Mouse (Mus musculus) embryonic facial prominence, embryonic 11.5 days (tissue): ENCODE data around the gene Pcnp. TPM values are rescaled to one million over a fixed set of nuclear protein-coding genes. Genes with fewer than 3 reads are reported as not detected.

Experiments
- ATAC-seq: fragments of 200-750 bp; cut with Nextera tagmentation; replicated peaks from 2 replicates; pipeline ENCODE4 v1.8.0; 2017; ENCODE audit warnings: low read depth; ENCODE audit not compliant: insufficient number of reproducible peaks, low FRiP score, low TSS enrichment
- DNase-seq: peaks from one replicate; pipeline ENCODE4 v3.0.0-alpha.2; 2015; ENCODE audit warnings: low spot score
- H3K27ac ChIP-seq: fragments of 300-500 bp; sonication (generic); replicated peaks from 2 replicates; pipeline ENCODE4 v1.5.1; 2014; ENCODE audit warnings: mild to moderate bottlenecking, low read depth, low read length, control low read depth
- H3K27me3 ChIP-seq: fragments of 300-500 bp; sonication (generic); 2 replicates; pipeline ENCODE4 v1.6.1; 2014; ENCODE audit warnings: mild to moderate bottlenecking, low read length, moderate library complexity, mixed read lengths; ENCODE audit not compliant: control insufficient read depth, insufficient read depth
- H3K36me3 ChIP-seq: fragments of 300-500 bp; sonication (generic); replicated peaks from 2 replicates; pipeline ENCODE4 v1.6.1; 2014; ENCODE audit warnings: low read depth, mild to moderate bottlenecking, low read length, moderate library complexity, mixed read lengths; ENCODE audit not compliant: control insufficient read depth, insufficient read depth
- H3K4me1 ChIP-seq: fragments of 300-500 bp; sonication (generic); 2 replicates; pipeline ENCODE4 v1.6.1; 2014; ENCODE audit warnings: low read length, mixed read lengths; ENCODE audit not compliant: control insufficient read depth, insufficient read depth
- H3K4me2 ChIP-seq: fragments of 300-500 bp; sonication (generic); 2 replicates; pipeline ENCODE4 v1.6.1; 2014; ENCODE audit warnings: low read depth, mild to moderate bottlenecking, control low read depth, low read length, moderate library complexity
- H3K4me3 ChIP-seq: fragments of 300-500 bp; sonication (generic); 2 replicates; pipeline ENCODE4 v1.5.1; 2014; ENCODE audit warnings: low read depth, low read length, control low read depth
- H3K9ac ChIP-seq: fragments of 300-500 bp; sonication (generic); replicated peaks from 2 replicates; pipeline ENCODE4 v1.6.1; 2014; ENCODE audit warnings: mild to moderate bottlenecking, control low read depth, low read length
- H3K9me3 ChIP-seq: fragments of 300-500 bp; sonication (generic); replicated peaks from 2 replicates; pipeline ENCODE4 v1.6.1; 2016; ENCODE audit warnings: mild to moderate bottlenecking, low read length, inconsistent platforms, mixed read lengths; ENCODE audit not compliant: control insufficient read depth
- WGBS: fragments of 180-500 bp; shearing (Covaris S2); extraction: QIAGEN DNeasy Blood & Tissue Kit; methylation state at CpG from one replicate; pipeline ENCODE4 v1.1.7; 2014; 5-methylcytosine and 5-hydroxymethylcytosine counted together
- polyA plus RNA-seq: library from polyadenylated mRNA; unstranded; fragments of >200 nt; fragmentation: Nextera tagmentation; extraction: Ambion mirVana; gene quantifications from 2 replicates; pipeline ENCODE4 v1.2.1, GENCODE M21; 2014

The Pcnp gene
- polyA plus RNA-seq, 1 experiment from 2014 or later = 365 TPM

- ATAC-seq (no peak), DNase-seq (no peak)
- Histone ChIP-seq H3K4me3 (no peak overlapping the region), H3K27ac (no peak overlapping the region), H3K36me3 (no peaks in the 10 kb centered on the region), H3K27me3 (no peaks in the 10 kb centered on the region), H3K9me3 (no peaks in the 10 kb centered on the region), H3K9ac (no peak overlapping the region), H3K4me2 (no peak overlapping the region), H3K4me1 (no peaks in the 10 kb centered on the region)
- WGBS = 88% methylated on average over 2 of the region's 2 CpGs
Measured at GRCm38 (mm10) chr16:55994235-55994634, 35.3 kb downstream of the Pcnp start.

- Histone ChIP-seq H3K27ac (no peak overlapping the region), H3K4me1 (no peaks in the 10 kb centered on the region), H3K4me2 (no peak overlapping the region), H3K9me3 (no peaks in the 10 kb centered on the region), H3K27me3 (no peaks in the 10 kb centered on the region), H3K9ac (no peak overlapping the region), H3K36me3 (no peaks in the 10 kb centered on the region), H3K4me3 (no peak overlapping the region)
- 94% methylated on average over 4 of the region's 4 CpGs for WGBS
- ATAC-seq (no peak), DNase-seq (no peak)
Measured at GRCm38 (mm10) chr16:55990311-55990710, 39.2 kb downstream of the Pcnp start.

GRCm38 (mm10) chr16:55986001-55986400 lies 43.5 kb downstream of the Pcnp start:
- no peaks in the 10 kb centered on the region for H3K27me3 ChIP-seq
- H3K27ac ChIP-seq = no peak overlapping the region
- no peak for ATAC-seq
- no peaks in the 10 kb centered on the region for H3K4me1 ChIP-seq
- H3K4me2 ChIP-seq = no peak overlapping the region
- DNase-seq = no peak
- no peaks in the 10 kb centered on the region for H3K36me3 ChIP-seq
- no peak overlapping the region for H3K9ac ChIP-seq
- no peak overlapping the region for H3K4me3 ChIP-seq
- H3K9me3 ChIP-seq = no peaks in the 10 kb centered on the region
- WGBS = 90% methylated on average over 3 of the region's 3 CpGs

GRCm38 (mm10) chr16:55974903-55975285 lies 54.6 kb downstream of the Pcnp start:
- 7% methylated on average over 14 of the region's 14 CpGs for WGBS
- H3K27me3 ChIP-seq = no peaks in the 10 kb centered on the region
- H3K4me3 ChIP-seq = peak overlapping the region; percentile 100
- no peaks in the 10 kb centered on the region for H3K4me1 ChIP-seq
- DNase-seq (peak; percentile 46), ATAC-seq (no peak)
- no peaks in the 10 kb centered on the region for H3K9me3 ChIP-seq
- no peak overlapping the region for H3K27ac ChIP-seq
- H3K9ac ChIP-seq = peak overlapping the region; percentile 86
- peaks cover 6% of the 10 kb centered on the region for H3K36me3 ChIP-seq
- H3K4me2 ChIP-seq = peak overlapping the region; percentile 54

- DNase-seq (peak; percentile 90), ATAC-seq (peak; percentile 82)
- Histone ChIP-seq H3K4me2 (peak overlapping the region; percentile 54), H3K27me3 (no peaks in the 10 kb centered on the region), H3K4me1 (no peaks in the 10 kb centered on the region), H3K36me3 (peaks cover 6% of the 10 kb centered on the region), H3K27ac (peak overlapping the region; percentile 82), H3K9me3 (no peaks in the 10 kb centered on the region), H3K9ac (peak overlapping the region; percentile 86), H3K4me3 (peak overlapping the region; percentile 100)
- 0% methylated on average over 45 of the region's 55 CpGs for WGBS
Measured at GRCm38 (mm10) chr16:55974256-55974902, 55.2 kb downstream of the Pcnp start.

GRCm38 (mm10) chr16:55973431-55974255 lies 55.9 kb downstream of the Pcnp start, which contains the start of gene Zbtb11:
Gene Zbtb11, plus strand, starts transcription at chr16:55973883.
- H3K4me3 ChIP-seq = peak within 1 kb of the TSS; percentile 100
- H3K9me3 ChIP-seq = no peaks in the 10 kb centered on the region
- H3K4me1 ChIP-seq = no peaks in the 10 kb centered on the region
- peaks cover 6% of the 10 kb centered on the region for H3K36me3 ChIP-seq
- H3K4me2 ChIP-seq = peak within 1 kb of the TSS; percentile 54
- DNase-seq (peak; percentile 99), ATAC-seq (peak; percentile 98)
- H3K27me3 ChIP-seq = no peaks in the 10 kb centered on the region
- H3K27ac ChIP-seq = peak within 1 kb of the TSS; percentile 82
- H3K9ac ChIP-seq = peak within 1 kb of the TSS; percentile 86
- under 1% methylated on average over 83 of the region's 86 CpGs for WGBS

- Histone ChIP-seq H3K27ac (no peak overlapping the region), H3K4me2 (peak overlapping the region; percentile 37), H3K27me3 (no peaks in the 10 kb centered on the region), H3K9me3 (no peaks in the 10 kb centered on the region), H3K36me3 (peaks cover 6% of the 10 kb centered on the region), H3K4me3 (peak overlapping the region; percentile 100), H3K4me1 (no peaks in the 10 kb centered on the region), H3K9ac (peak overlapping the region; percentile 44)
- ATAC-seq (no peak), DNase-seq (no peak)
- 57% methylated on average over 10 of the region's 10 CpGs for WGBS
Measured at GRCm38 (mm10) chr16:55972626-55973201, 56.8 kb downstream of the Pcnp start.
